Mouse (Mus musculus): ENCODE measurements around the gene Sbf2.

DNA sequence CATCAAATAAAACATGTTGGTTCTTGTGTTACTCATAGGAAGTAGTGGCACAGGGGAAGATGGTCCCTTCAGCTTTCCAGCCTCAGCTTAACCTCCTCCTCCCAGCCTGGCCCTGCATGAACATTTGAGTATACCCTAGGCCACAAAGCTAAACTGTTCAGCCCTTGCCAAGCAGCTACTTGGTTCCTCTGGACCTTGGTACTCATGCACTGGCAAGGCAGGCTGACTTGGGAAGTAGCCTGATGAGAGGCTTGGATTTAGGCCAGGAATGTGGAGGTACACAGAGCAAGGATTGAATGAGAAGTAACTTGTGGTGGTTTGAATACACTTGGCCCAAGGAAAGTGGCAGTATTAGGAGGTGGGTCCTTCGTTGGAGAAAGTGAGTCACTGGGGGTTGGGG, 299.4 kb downstream of the Sbf2 start:
- TF ChIP-seq POLR2A (IDR thresholded peaks at IDR 0.05; ENCODE audit: low read depth, low read length) (no peak), CTCF (IDR thresholded peaks at IDR 0.05; ENCODE audit: extremely low read depth, insufficient read depth, insufficient read length, insufficient replicate concordance) (no peak)

All from spleen, adult 2 months (tissue).